Mouse (Mus musculus) brain, adult 2 months (tissue): ENCODE results near the gene Tmem132d.

ENCODE experiments used
- DNase-seq: peaks from one replicate; pipeline ENCODE4 v3.0.0; 2011; ENCODE audit warnings: low read depth, low spot score

Gene Tmem132d

DNA sequence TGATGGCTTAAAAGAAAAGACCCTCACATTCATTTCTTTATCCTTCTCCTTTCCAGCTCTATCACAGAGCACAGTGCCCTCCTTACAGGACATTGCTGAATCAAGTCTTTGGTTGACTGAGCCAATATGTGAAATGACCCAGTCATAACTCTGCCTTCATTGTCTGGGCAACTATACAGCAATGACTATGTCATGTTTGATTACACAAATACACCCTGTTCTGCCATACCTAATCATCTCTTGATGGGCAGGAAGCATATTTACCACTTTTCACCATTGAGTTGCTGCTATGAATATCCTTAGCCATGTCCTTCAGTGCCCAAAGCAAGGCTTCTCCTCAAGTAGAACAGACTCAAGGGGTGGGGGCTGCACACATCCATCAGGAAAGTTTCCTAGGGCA lies 214.6 kb downstream of the Tmem132d start:
- DNase-seq = no peak

GRCm38 (mm10) chr5:128211125-128211524 lies 221.8 kb downstream of the Tmem132d start:
- peak; percentile 58 for DNase-seq

DNA sequence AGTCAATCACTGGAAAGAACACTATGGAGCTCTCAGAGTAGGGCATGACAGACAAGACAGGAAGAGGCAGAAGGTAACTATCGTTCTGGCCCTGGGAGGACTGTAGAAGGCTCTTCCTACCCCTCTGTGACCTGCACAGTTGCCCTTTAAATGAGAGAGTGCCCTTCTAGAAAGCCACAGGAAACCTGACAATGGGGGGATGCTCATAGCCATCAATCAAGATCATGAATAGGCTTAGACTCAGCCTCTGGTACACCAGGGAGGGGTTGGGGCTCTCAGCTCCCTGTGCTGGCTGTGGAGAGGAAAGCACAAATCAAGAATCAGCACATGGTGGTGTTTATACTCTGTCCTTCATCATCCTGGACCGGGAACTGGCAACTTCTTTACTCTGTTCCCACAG lies 227.2 kb downstream of the Tmem132d start:
- DNase-seq = no peak

GRCm38 (mm10) chr5:128204685-128205320 lies 228.1 kb downstream of the Tmem132d start:
- peak; percentile 67 for DNase-seq

- peak; percentile 62 for DNase-seq
Measured at GRCm38 (mm10) chr5:128203879-128204581, 228.8 kb downstream of the Tmem132d start.

- DNase-seq = no peak
Measured at GRCm38 (mm10) chr5:128194106-128194505, 238.8 kb downstream of the Tmem132d start.

GRCm38 (mm10) chr5:128192485-128193055 lies 240.3 kb downstream of the Tmem132d start:
- no peak for DNase-seq

DNA sequence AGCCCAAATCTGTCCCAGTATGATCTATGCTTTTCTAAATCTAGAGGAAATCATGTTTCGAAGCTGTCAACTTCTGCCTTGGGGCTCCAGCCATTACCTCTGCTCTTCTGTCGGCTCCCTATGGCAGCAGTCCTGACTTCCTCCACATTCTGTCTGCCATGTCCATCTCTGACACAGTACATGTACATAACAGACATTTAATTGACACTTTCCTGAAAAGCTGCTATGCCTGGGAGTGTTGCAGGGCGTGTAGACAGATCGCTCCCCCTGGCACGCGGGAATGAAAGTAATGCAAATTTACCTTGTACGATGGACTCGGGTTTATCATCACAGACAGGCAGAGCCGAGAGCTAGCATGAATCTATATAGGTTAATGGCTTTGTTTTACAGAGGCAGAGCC lies 241.2 kb downstream of the Tmem132d start:
- DNase-seq = no peak

DNA sequence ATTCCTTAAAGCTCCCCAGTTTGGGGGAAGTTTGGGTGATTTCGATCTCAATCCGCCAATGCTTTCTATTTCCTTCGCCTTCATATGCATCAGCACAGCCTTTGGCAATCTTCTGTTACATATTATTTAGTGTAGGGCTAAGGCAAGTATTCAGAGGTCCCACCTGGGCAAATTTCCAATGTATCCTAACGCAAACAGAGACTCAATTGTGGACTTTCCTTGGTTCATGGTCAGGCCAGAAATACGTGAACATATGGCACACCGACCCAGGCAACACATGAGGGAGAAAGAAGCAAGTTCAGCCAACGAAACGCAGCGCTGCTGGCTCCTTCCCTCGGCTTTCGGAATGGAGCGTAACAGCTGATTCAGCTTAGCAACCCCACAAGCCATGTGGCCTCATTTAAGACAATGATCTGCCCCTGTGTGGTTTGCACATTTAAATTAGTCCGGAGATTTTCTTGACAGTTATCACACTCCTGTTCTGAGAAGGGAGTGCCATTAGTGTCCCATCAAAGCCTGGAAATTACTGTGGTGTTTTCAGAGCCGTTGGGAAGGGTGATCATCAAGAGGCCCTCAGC lies 242.5 kb downstream of the Tmem132d start:
- DNase-seq = peak; percentile 19

DNA sequence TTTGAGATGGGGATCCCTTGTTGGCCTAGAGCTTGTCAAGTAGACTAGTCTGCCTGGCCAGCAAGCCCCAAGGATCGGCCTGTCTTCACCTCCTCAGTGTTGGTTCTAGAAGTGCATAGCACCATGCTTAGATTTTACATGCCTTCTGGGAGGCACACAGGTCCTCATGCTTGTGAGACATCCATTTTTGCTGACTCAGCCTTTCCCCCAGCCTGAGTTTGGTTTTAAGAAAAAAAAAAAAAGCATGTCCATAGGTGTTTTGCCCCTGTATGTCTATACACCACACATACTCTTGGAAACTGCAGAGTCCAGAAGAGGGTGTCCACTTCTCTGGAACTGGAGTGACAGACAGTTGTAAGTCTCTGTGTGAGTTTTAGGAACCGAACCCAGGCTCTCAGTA lies 256.6 kb downstream of the Tmem132d start:
- no peak for DNase-seq

DNA sequence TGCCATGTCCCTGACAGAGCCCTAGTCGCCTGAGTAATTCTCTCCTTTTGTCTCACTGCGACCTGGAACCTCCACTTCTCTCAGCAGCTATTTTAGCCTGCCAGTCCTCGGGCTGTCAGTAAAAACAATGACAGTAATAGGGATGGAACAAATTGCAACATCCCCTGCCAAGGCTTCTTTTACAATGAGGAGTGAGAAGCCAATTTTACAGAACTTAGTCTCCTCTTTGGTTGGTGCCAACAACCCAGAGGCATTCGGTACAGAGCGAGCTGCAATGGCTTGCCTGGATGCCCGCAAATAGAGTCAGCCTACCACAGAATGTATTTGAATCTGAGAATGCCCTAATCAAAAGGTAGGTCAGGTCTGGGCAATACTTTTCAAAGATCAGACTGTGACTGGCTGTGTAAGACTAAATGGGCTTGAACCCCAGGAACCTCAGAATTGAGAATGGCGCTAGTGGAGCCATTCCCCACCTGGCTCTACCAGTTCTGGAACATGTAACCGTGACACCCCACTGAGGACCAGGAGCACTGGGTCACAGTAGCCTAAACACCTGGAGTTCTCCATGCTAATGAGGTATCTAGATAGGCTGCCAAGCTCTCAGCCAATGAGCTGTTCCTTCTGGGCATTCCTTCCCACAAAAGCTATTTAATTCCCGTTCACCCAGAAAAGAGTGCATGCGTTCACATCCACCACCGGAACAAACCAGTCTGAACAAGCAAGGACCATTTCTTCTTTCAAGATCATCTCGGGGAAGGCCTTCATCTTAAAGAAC lies 273.8 kb downstream of the Tmem132d start:
- peak; percentile 51 for DNase-seq

- DNase-seq = no peak
Measured at GRCm38 (mm10) chr5:128151461-128151860, 281.4 kb downstream of the Tmem132d start.

- DNase-seq = peak; percentile 16
Measured at GRCm38 (mm10) chr5:128146901-128147645, 285.8 kb downstream of the Tmem132d start.

- peak; percentile 74 for DNase-seq
Measured at GRCm38 (mm10) chr5:128144799-128145198, 288.1 kb downstream of the Tmem132d start.

DNA sequence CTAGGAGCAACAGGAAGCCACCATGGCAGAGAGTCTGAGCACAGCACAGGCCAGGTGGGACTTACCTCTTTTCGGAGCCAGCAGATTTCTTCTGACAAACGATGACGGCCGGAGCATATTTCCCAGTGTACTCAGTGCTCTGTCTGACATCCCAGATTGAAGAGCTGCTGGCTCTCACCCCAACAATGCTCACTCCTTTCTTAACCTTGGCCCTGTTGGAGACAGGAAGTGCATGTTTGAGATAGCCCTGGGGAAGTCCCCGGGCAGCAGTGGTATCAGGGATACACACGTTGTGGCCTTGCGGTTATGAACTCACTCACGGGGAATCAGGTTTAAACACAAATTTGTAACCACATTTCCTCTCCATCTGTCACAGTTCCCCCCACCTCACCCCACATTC lies 296.1 kb downstream of the Tmem132d start:
- no peak for DNase-seq

DNA sequence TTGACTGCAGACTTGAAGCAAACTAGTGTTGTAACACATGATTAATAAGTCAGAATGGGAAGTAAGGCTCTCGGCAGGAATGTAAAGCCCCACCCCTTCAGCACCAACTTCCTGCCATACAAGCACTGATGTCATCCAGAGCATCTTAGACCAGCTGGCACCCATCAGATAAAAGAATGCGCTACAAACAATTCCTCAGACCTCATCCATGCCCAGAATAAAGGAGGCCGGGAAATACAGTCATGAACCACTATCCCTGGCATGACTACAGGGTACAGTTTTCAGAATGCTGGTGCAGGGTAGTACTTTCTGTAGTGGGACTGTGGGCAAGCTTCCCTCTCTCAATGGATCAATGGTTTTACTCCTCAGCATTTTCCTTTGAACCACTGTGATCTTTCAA lies 310.2 kb downstream of the Tmem132d start:
- DNase-seq = no peak

- no peak for DNase-seq
Measured at GRCm38 (mm10) chr5:128119171-128119570, 313.7 kb downstream of the Tmem132d start.

GRCm38 (mm10) chr5:128113107-128113506 lies 319.8 kb downstream of the Tmem132d start:
- DNase-seq = no peak

DNA sequence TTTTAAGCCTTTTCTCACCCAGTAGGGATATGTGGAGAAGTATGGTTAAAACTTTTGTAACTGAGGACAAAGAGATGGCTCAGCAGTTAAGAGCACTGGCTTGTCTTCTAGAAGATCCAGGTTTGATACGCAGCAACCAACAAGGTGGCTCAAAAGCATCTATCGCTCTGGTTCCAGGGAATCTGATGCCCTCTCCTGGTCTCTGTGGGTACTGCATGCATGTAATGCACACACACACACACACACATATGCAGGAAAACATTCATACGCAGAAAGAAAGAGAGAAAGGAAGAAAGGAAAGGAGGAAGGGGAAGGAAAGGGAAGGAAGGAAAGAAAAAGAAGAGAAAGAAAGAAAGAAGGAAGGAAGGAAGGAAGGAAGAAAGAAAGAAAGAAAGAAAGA lies 320.4 kb downstream of the Tmem132d start:
- DNase-seq = no peak

DNA sequence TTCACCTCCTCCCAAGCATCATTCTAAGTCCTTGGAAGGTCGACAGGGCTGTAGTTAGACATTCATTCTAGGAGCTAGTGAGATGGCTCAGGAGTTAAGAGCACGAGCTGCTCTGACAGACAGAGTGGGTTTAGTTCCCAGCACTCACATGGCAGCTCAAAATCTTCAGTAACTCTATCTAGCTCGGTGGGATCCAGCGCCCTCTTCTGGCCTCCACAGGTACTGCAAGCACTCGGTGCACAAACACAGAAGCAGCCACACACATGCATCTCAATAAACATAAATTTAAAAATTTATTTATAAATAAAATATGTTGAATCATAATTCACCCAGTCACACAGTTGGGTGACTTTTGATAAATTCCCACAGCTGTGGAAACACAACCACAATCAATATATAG lies 321.2 kb downstream of the Tmem132d start:
- DNase-seq = no peak

GRCm38 (mm10) chr5:128102556-128102955 lies 330.3 kb downstream of the Tmem132d start:
- peak; percentile 55 for DNase-seq
